ENCODE assay signal across 20 mouse cellular contexts in the genomic region with DNA sequence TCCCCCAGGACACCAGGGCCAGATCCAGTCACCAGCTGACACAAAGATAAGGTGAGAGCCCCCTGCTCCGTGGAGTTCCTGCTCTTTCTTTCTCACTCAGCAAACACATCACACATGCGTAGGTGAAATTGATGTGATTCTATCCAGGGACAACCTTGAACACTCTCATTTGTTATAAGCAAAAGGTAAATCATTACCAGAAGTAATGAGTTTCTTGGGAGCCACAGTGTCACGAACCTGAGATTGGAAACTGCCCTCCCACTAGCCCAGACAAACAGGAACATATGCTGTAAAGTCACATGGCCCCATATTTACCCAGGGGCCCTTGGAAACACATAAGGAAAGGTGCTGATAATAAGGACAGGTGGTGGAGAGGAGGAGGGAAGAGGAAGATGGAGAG.
DNase-seq lines count a peak whose midpoint lies in the region; ATAC-seq and TF ChIP-seq lines count a peak whose summit lies in the region.
"Had no signal": no experiment of that assay in that cellular context is flagged by ENCODE, and none has a peak within 500 bp of the region (broad histone marks: within the 10 kb centered on the region; RNA-seq: fewer than 3 reads in every experiment).

No protein-coding gene starts in this region.

- 0 out of 2 replicates have a peak overlapping the region, but pooled peaks have one; percentile 10 for H3K27ac ChIP-seq in heart, embryonic 12.5 days (ENCODE audit: poor library complexity, severe bottlenecking)
- peak overlapping the region; percentile 95 for H3K27ac ChIP-seq in kidney, adult 2 months (ENCODE audit: insufficient read depth, low read depth, low read length)
- peak overlapping the region; percentile 42 for H3K27ac ChIP-seq in stomach, postnatal 0 days (replicated peaks)
- no peak overlapping the region for H3K27ac ChIP-seq in hindbrain, embryonic 11.5 days (ENCODE audit: low read depth, low read length)
- H3K27ac ChIP-seq: embryonic facial prominence, embryonic 13.5 days; forebrain, embryonic 15.5 days; hindbrain, embryonic 15.5 days; limb, embryonic 15.5 days; midbrain, embryonic 12.5 days; neural tube, embryonic 12.5 days had no signal

- no peaks in the 10 kb centered on the region for H3K27me3 ChIP-seq in heart, embryonic 12.5 days (replicated peaks)
- no peaks in the 10 kb centered on the region for H3K27me3 ChIP-seq in kidney, adult 2 months (replicated peaks; ENCODE audit: control insufficient read depth, insufficient read depth, low read length)
- H3K27me3 ChIP-seq in stomach, postnatal 0 days (ENCODE audit: control insufficient read depth, insufficient read depth, low read length): no peaks in the 10 kb centered on the region
- H3K27me3 ChIP-seq in hindbrain, embryonic 11.5 days (ENCODE audit: control insufficient read depth, insufficient read depth, low read length): no peaks in the 10 kb centered on the region
- H3K27me3 ChIP-seq: embryonic facial prominence, embryonic 13.5 days; forebrain, embryonic 15.5 days; hindbrain, embryonic 15.5 days; limb, embryonic 15.5 days; midbrain, embryonic 12.5 days; neural tube, embryonic 12.5 days had no signal

- WGBS in heart, embryonic 12.5 days: 25% methylated on average over 3 of the region's 3 CpGs
- 31% methylated on average over 3 of the region's 3 CpGs for WGBS in kidney, adult 2 months
- 32% methylated on average over 3 of the region's 3 CpGs for WGBS in stomach, postnatal 0 days
- WGBS in hindbrain, embryonic 11.5 days: 66% methylated on average over 3 of the region's 3 CpGs

- no peak for TF ChIP-seq POLR2A in kidney, adult 2 months (IDR thresholded peaks at IDR 0.05; ENCODE audit: low read depth, low read length)

- H3K36me3 ChIP-seq in heart, embryonic 12.5 days: no peaks in the 10 kb centered on the region
- H3K36me3 ChIP-seq in kidney, adult 2 months (ENCODE audit: control insufficient read depth, insufficient read depth, low read length): no peaks in the 10 kb centered on the region
- no peaks in the 10 kb centered on the region for H3K36me3 ChIP-seq in stomach, postnatal 0 days (ENCODE audit: control insufficient read depth, insufficient read depth, low read length)
- H3K36me3 ChIP-seq in hindbrain, embryonic 11.5 days (ENCODE audit: control insufficient read depth, insufficient read depth, low read length): no peaks in the 10 kb centered on the region
- H3K36me3 ChIP-seq: embryonic facial prominence, embryonic 13.5 days; forebrain, embryonic 15.5 days; hindbrain, embryonic 15.5 days; limb, embryonic 15.5 days; midbrain, embryonic 12.5 days; neural tube, embryonic 12.5 days had no signal

- DNase-seq in heart, adult 18-20 months: no peak
- peak; percentile 69 for DNase-seq in kidney, adult 2 months
- DNase-seq in kidney, postnatal 14 days: peak; percentile 43
- DNase-seq in stomach, postnatal 0 days (ENCODE audit: low spot score): peak; percentile 69
- DNase-seq in urinary bladder, postnatal 10 days (ENCODE audit: low spot score): no peak
- no peak for DNase-seq in hindbrain, embryonic 11.5 days (ENCODE audit: low spot score)
- no peak for DNase-seq in frontal cortex, postnatal 10 days (ENCODE audit: low spot score in 2 of 2)
- DNase-seq: adrenal gland, postnatal 36 days; cerebellum, adult 11-12 months; cerebellum, postnatal 14 days; thymus, adult 18-20 months had no signal

- H3K4me3 ChIP-seq in heart, embryonic 12.5 days: no peak overlapping the region
- no peak overlapping the region for H3K4me3 ChIP-seq in kidney, adult 2 months (ENCODE audit: insufficient read depth, low read depth, low read length)
- H3K4me3 ChIP-seq in stomach, postnatal 0 days (ENCODE audit: low read depth, low read length): no peak overlapping the region
- H3K4me3 ChIP-seq in hindbrain, embryonic 11.5 days (ENCODE audit: low read depth, low read length): no peak overlapping the region
- H3K4me3 ChIP-seq: embryonic facial prominence, embryonic 13.5 days; forebrain, embryonic 15.5 days; hindbrain, embryonic 15.5 days; limb, embryonic 15.5 days; midbrain, embryonic 12.5 days; neural tube, embryonic 12.5 days had no signal

- H3K4me1 ChIP-seq in heart, embryonic 12.5 days (replicated peaks): peaks cover 27% of the 10 kb centered on the region
- peaks cover 9% of the 10 kb centered on the region for H3K4me1 ChIP-seq in kidney, adult 2 months (ENCODE audit: control insufficient read depth, insufficient read depth, low read length)
- no peaks in the 10 kb centered on the region for H3K4me1 ChIP-seq in stomach, postnatal 0 days (replicated peaks; ENCODE audit: control insufficient read depth, insufficient read depth)
- no peaks in the 10 kb centered on the region for H3K4me1 ChIP-seq in hindbrain, embryonic 11.5 days (replicated peaks; ENCODE audit: control insufficient read depth, insufficient read depth, low read length)
- H3K4me1 ChIP-seq: embryonic facial prominence, embryonic 13.5 days; forebrain, embryonic 15.5 days; hindbrain, embryonic 15.5 days; limb, embryonic 15.5 days; midbrain, embryonic 12.5 days; neural tube, embryonic 12.5 days had no signal

- no peak for ATAC-seq in heart, embryonic 12.5 days (ENCODE audit: insufficient number of reproducible peaks, low FRiP score)
- peak; percentile 81 for ATAC-seq in stomach, postnatal 0 days (ENCODE audit: low FRiP score, low TSS enrichment)
- ATAC-seq in hindbrain, embryonic 11.5 days (ENCODE audit: low FRiP score): no peak
- ATAC-seq: forebrain, embryonic 15.5 days; lung, postnatal 0 days had no signal

- 0 out of 2 replicates have a peak overlapping the region, but pooled peaks have one; percentile 6 for H3K4me2 ChIP-seq in heart, embryonic 12.5 days
- H3K4me2 ChIP-seq in stomach, postnatal 0 days (replicated peaks; ENCODE audit: low read depth): no peak overlapping the region
- no peak overlapping the region for H3K4me2 ChIP-seq in hindbrain, embryonic 11.5 days (replicated peaks; ENCODE audit: low read depth, low read length)
- H3K4me2 ChIP-seq: embryonic facial prominence, embryonic 13.5 days; forebrain, embryonic 15.5 days; hindbrain, embryonic 15.5 days; limb, embryonic 15.5 days; midbrain, embryonic 12.5 days; neural tube, embryonic 12.5 days had no signal

- no peak for TF ChIP-seq EP300 in stomach, postnatal 0 days (optimal IDR thresholded peaks at IDR 0.05)

- no peak for TF ChIP-seq CTCF in kidney, adult 2 months (conservative IDR thresholded peaks at IDR 0.05; ENCODE audit: insufficient read depth, insufficient read length, low read depth, low read length)
- TF ChIP-seq CTCF in stomach, postnatal 0 days (IDR thresholded peaks at IDR 0.05; ENCODE audit: low read depth): no peak

- H3K9ac ChIP-seq in heart, embryonic 12.5 days: no peak overlapping the region
- no peak overlapping the region for H3K9ac ChIP-seq in stomach, postnatal 0 days (ENCODE audit: low read length)
- H3K9ac ChIP-seq in hindbrain, embryonic 11.5 days (ENCODE audit: low read depth, low read length): no peak overlapping the region
- H3K9ac ChIP-seq: embryonic facial prominence, embryonic 13.5 days; forebrain, embryonic 15.5 days; hindbrain, embryonic 15.5 days; limb, embryonic 15.5 days; midbrain, embryonic 12.5 days; neural tube, embryonic 12.5 days had no signal

- H3K9me3 ChIP-seq in heart, embryonic 12.5 days (replicated peaks): no peaks in the 10 kb centered on the region
- H3K9me3 ChIP-seq in stomach, postnatal 0 days (ENCODE audit: control insufficient read depth, low read length): no peaks in the 10 kb centered on the region
- no peaks in the 10 kb centered on the region for H3K9me3 ChIP-seq in hindbrain, embryonic 11.5 days (ENCODE audit: control insufficient read depth, low read length)
- H3K9me3 ChIP-seq: embryonic facial prominence, embryonic 13.5 days; forebrain, embryonic 15.5 days; G1E; hindbrain, embryonic 15.5 days; limb, embryonic 15.5 days; midbrain, embryonic 12.5 days; neural tube, embryonic 12.5 days had no signal

Comparison
In these comparisons a context has a peak if more than half of its experiments do, and no peak if none do; other contexts are left out.
1. DNase-seq: peak in kidney, adult 2 months (single experiment), kidney, postnatal 14 days (single experiment) and stomach, postnatal 0 days (single experiment); none in heart, adult 18-20 months (0 of 2), urinary bladder, postnatal 10 days (single experiment), hindbrain, embryonic 11.5 days (single experiment) and frontal cortex, postnatal 10 days (0 of 2).